Comparison of ENCODE assay signal across 25 mouse cellular contexts in genomic region chr15:98213336-98213870, GRCm38 (mm10). TPM values are rescaled to one million over a fixed set of nuclear protein-coding genes. Genes with fewer than 3 reads are reported as not detected.
A peak's percentile ranks its signal among the peaks of the same experiment; 100 is the strongest.
DNase-seq lines count a peak whose midpoint lies in the region; ATAC-seq and TF ChIP-seq lines count a peak whose summit lies in the region.
"Had no signal": no experiment of that assay in that cellular context is flagged by ENCODE, and none has a peak within 500 bp of the region (broad histone marks: within the 10 kb centered on the region; RNA-seq: fewer than 3 reads in every experiment).

No protein-coding gene starts in this region.

- no peak overlapping the region for H3K4me2 ChIP-seq in intestine, postnatal 0 days (replicated peaks; ENCODE audit: low read depth)
- H3K4me2 ChIP-seq: forebrain, embryonic 13.5 days; liver, embryonic 13.5 days had no signal

- no peaks in the 10 kb centered on the region for H3K36me3 ChIP-seq in intestine, postnatal 0 days (ENCODE audit: control insufficient read depth, insufficient read depth)
- H3K36me3 ChIP-seq: embryonic facial prominence, embryonic 10.5 days; heart, embryonic 10.5 days; liver, embryonic 13.5 days had no signal

- no peaks in the 10 kb centered on the region for H3K9me3 ChIP-seq in intestine, postnatal 0 days (ENCODE audit: control insufficient read depth)
- H3K9me3 ChIP-seq: embryonic facial prominence, embryonic 10.5 days; forebrain, embryonic 13.5 days; heart, embryonic 10.5 days; liver, embryonic 13.5 days; megakaryocyte, embryonic 14.5 days had no signal

- no peak for TF ChIP-seq CTCF in intestine, postnatal 0 days (IDR thresholded peaks at IDR 0.05; ENCODE audit: low read depth)

- H3K27me3 ChIP-seq in intestine, postnatal 0 days (replicated peaks; ENCODE audit: control insufficient read depth, insufficient read depth, low read length), result no peaks in the 10 kb centered on the region
- H3K27me3 ChIP-seq: forebrain, embryonic 13.5 days; liver, embryonic 13.5 days had no signal

- H3K9ac ChIP-seq in intestine, postnatal 0 days (ENCODE audit: low read depth, low read length), result no peak overlapping the region
- H3K9ac ChIP-seq: forebrain, embryonic 13.5 days; liver, embryonic 13.5 days had no signal

- 70% methylated on average over 5 of the region's 5 CpGs for WGBS in intestine, postnatal 0 days

- H3K4me1 ChIP-seq in intestine, postnatal 0 days (replicated peaks; ENCODE audit: control insufficient read depth, insufficient read depth, low read length), result no peaks in the 10 kb centered on the region
- H3K4me1 ChIP-seq: embryonic facial prominence, embryonic 10.5 days; forebrain, embryonic 13.5 days; liver, embryonic 13.5 days; megakaryocyte, embryonic 14.5 days had no signal

- no peak overlapping the region for H3K27ac ChIP-seq in intestine, postnatal 0 days (ENCODE audit: low read depth, low read length)
- H3K27ac ChIP-seq: embryonic facial prominence, embryonic 10.5 days; forebrain, embryonic 13.5 days; heart, embryonic 10.5 days; liver, embryonic 13.5 days had no signal

- H3K4me3 ChIP-seq in intestine, postnatal 0 days (ENCODE audit: low read depth, low read length), result no peak overlapping the region
- H3K4me3 ChIP-seq: embryonic facial prominence, embryonic 10.5 days; forebrain, embryonic 13.5 days; heart, embryonic 10.5 days; liver, embryonic 13.5 days; megakaryocyte, embryonic 14.5 days had no signal

- ATAC-seq in intestine, postnatal 0 days, result no peak
- ATAC-seq: forebrain, embryonic 13.5 days; midbrain, embryonic 16.5 days had no signal

- peak; percentile 17 for DNase-seq in adrenal gland, adult 2 months
- DNase-seq in adrenal gland, postnatal 25 days, result no peak
- peak; percentile 16 for DNase-seq in adrenal gland, postnatal 14 days
- DNase-seq in kidney, postnatal 25 days, result peak; percentile 18 to 51
- peak; percentile 19 for DNase-seq in lung, postnatal 14 days
- no peak for DNase-seq in heart, postnatal 25 days (ENCODE audit: low spot score)
- no peak for DNase-seq in c-Kit-positive CD71-positive TER-119-positive erythroid progenitor cells, embryonic 14.5 days (ENCODE audit: low spot score)
- DNase-seq: cerebellum, adult 11-12 months; cerebellum, postnatal 36 days; gastrocnemius, postnatal 25 days; liver, embryonic 13.5 days; thymus, adult 2 months had no signal

- intact Hi-C loops in heart, postnatal 25 days (cut with DNase I), result no loop called here

RNA-seq across cellular contexts. Expression of gene Gm44579, which starts 7.4 kb away (rescaled TPM):
- total RNA-seq in adrenal gland, adult 2 months (2021), result not detected
- not detected in 2 replicates for polyA plus RNA-seq in adrenal gland, adult 2 months (2012; rRNA removed)
- not detected in 2 replicates for total RNA-seq in adrenal gland, postnatal 25 days (2021)
- total RNA-seq in adrenal gland, postnatal 14 days (2021), result not detected in 2 replicates
- not detected in 2 replicates for polyA plus RNA-seq in intestine, postnatal 0 days (2015; fragmentation: Nextera tagmentation; extraction: Ambion mirVana)
- not detected for total RNA-seq in heart, postnatal 25 days (2021)
- total RNA-seq: CH12.LX; gastrocnemius, postnatal 25 days; heart, postnatal 10 days had no signal
- polyA plus RNA-seq: brain, embryonic 14.5 days; embryonic facial prominence, embryonic 10.5 days; forebrain, embryonic 13.5 days; heart, embryonic 10.5 days; limb, embryonic 11.5 days; liver, embryonic 13.5 days; midbrain, embryonic 16.5 days; small intestine, adult 2 months; thymus, adult 2 months; urinary bladder, adult 2 months had no signal

RNA-seq across cellular contexts. Expression of gene Olfr287, which starts 7.5 kb away (rescaled TPM):
- not detected for total RNA-seq in adrenal gland, adult 2 months (2021)
- not detected in 2 replicates for polyA plus RNA-seq in adrenal gland, adult 2 months (2012; rRNA removed)
- total RNA-seq in adrenal gland, postnatal 25 days (2021), result not detected in 2 replicates
- total RNA-seq in adrenal gland, postnatal 14 days (2021), result not detected in 2 replicates
- not detected in 2 replicates for polyA plus RNA-seq in intestine, postnatal 0 days (2015; fragmentation: Nextera tagmentation; extraction: Ambion mirVana)
- total RNA-seq in heart, postnatal 25 days (2021), result not detected
- total RNA-seq: CH12.LX; gastrocnemius, postnatal 25 days; heart, postnatal 10 days had no signal
- polyA plus RNA-seq: brain, embryonic 14.5 days; embryonic facial prominence, embryonic 10.5 days; forebrain, embryonic 13.5 days; heart, embryonic 10.5 days; limb, embryonic 11.5 days; liver, embryonic 13.5 days; urinary bladder, adult 2 months had no signal

RNA-seq across cellular contexts. Expression of gene Olfr288, which starts 18.1 kb away (rescaled TPM):
- total RNA-seq in adrenal gland, adult 2 months (2021), result not detected
- polyA plus RNA-seq in adrenal gland, adult 2 months (2012; rRNA removed), result not detected in 2 replicates
- total RNA-seq in adrenal gland, postnatal 25 days (2021), result not detected in 2 replicates
- total RNA-seq in adrenal gland, postnatal 14 days (2021), result not detected in 2 replicates
- not detected in 2 replicates for polyA plus RNA-seq in intestine, postnatal 0 days (2015; fragmentation: Nextera tagmentation; extraction: Ambion mirVana)
- total RNA-seq in heart, postnatal 25 days (2021), result not detected
- total RNA-seq: CH12.LX; gastrocnemius, postnatal 25 days; heart, postnatal 10 days had no signal
- polyA plus RNA-seq: brain, embryonic 14.5 days; embryonic facial prominence, embryonic 10.5 days; forebrain, embryonic 13.5 days; heart, embryonic 10.5 days; limb, embryonic 11.5 days; liver, embryonic 13.5 days; midbrain, embryonic 16.5 days; small intestine, adult 2 months; thymus, adult 2 months; urinary bladder, adult 2 months had no signal

RNA-seq across cellular contexts. Expression of gene Olfr286, which starts 20.8 kb away (rescaled TPM):
- total RNA-seq in adrenal gland, adult 2 months (2021), result not detected
- not detected in 2 replicates for polyA plus RNA-seq in adrenal gland, adult 2 months (2012; rRNA removed)
- total RNA-seq in adrenal gland, postnatal 25 days (2021), result not detected in 2 replicates
- total RNA-seq in adrenal gland, postnatal 14 days (2021), result not detected in 2 replicates
- polyA plus RNA-seq in intestine, postnatal 0 days (2015; fragmentation: Nextera tagmentation; extraction: Ambion mirVana), result not detected in 2 replicates
- not detected for total RNA-seq in heart, postnatal 25 days (2021)
- total RNA-seq: CH12.LX; gastrocnemius, postnatal 25 days; heart, postnatal 10 days; layer of hippocampus, adult 18-20 months had no signal
- polyA plus RNA-seq: brain, embryonic 14.5 days; embryonic facial prominence, embryonic 10.5 days; forebrain, embryonic 13.5 days; heart, embryonic 10.5 days; limb, embryonic 11.5 days; liver, embryonic 13.5 days; midbrain, embryonic 16.5 days; urinary bladder, adult 2 months had no signal

RNA-seq across cellular contexts. Expression of gene H1fnt, which starts 43.7 kb away (rescaled TPM):
- total RNA-seq in adrenal gland, adult 2 months (2021), result not detected
- not detected in 2 replicates for polyA plus RNA-seq in adrenal gland, adult 2 months (2012; rRNA removed)
- total RNA-seq in adrenal gland, postnatal 25 days (2021), result not detected in 2 replicates
- not detected in 2 replicates for total RNA-seq in adrenal gland, postnatal 14 days (2021)
- polyA plus RNA-seq in intestine, postnatal 0 days (2015; fragmentation: Nextera tagmentation; extraction: Ambion mirVana), result not detected in 2 replicates
- total RNA-seq in heart, postnatal 25 days (2021), result not detected
- total RNA-seq: CH12.LX; gastrocnemius, postnatal 25 days; heart, postnatal 10 days; layer of hippocampus, adult 18-20 months had no signal
- polyA plus RNA-seq: brain, embryonic 14.5 days; embryonic facial prominence, embryonic 10.5 days; forebrain, embryonic 13.5 days; heart, embryonic 10.5 days; limb, embryonic 11.5 days; liver, embryonic 13.5 days; midbrain, embryonic 16.5 days; small intestine, adult 2 months; urinary bladder, adult 2 months had no signal

Comparison
In these comparisons a context has a peak if more than half of its experiments do, and no peak if none do; other contexts are left out.
1. DNase-seq: peak in adrenal gland, adult 2 months (single experiment), adrenal gland, postnatal 14 days (single experiment), kidney, postnatal 25 days (2 of 2) and lung, postnatal 14 days (single experiment); none in adrenal gland, postnatal 25 days (single experiment), heart, postnatal 25 days (single experiment) and c-Kit-positive CD71-positive TER-119-positive erythroid progenitor cells, embryonic 14.5 days (single experiment).